Mouse (Mus musculus) intestine, postnatal 0 days (tissue): ENCODE data around the gene Tbc1d19. TPM values are rescaled to one million over a fixed set of nuclear protein-coding genes. Genes with fewer than 3 reads are reported as not detected.

Experiments used
- ATAC-seq: fragments of 200-750 bp; cut with Nextera tagmentation; 2 replicates; pipeline ENCODE4 v1.8.0; 2017; ENCODE audit warnings: mild to moderate bottlenecking, moderate TSS enrichment, moderate library complexity
- H3K27ac ChIP-seq: fragments of 300-500 bp; sonication (generic); 2 replicates; pipeline ENCODE4 v1.5.1; 2014; ENCODE audit warnings: mild to moderate bottlenecking, low read depth, low read length, moderate library complexity
- H3K27me3 ChIP-seq: fragments of 300-500 bp; sonication (generic); replicated peaks from 2 replicates; pipeline ENCODE4 v1.6.1; 2014; ENCODE audit warnings: low read length, mixed read lengths; ENCODE audit not compliant: control insufficient read depth, insufficient read depth
- H3K36me3 ChIP-seq: fragments of 300-500 bp; sonication (generic); 2 replicates; pipeline ENCODE4 v1.6.1; 2014; ENCODE audit warnings: mild to moderate bottlenecking, moderate library complexity; ENCODE audit not compliant: control insufficient read depth, insufficient read depth
- H3K4me1 ChIP-seq: fragments of 300-500 bp; sonication (generic); replicated peaks from 2 replicates; pipeline ENCODE4 v1.6.1; 2014; ENCODE audit warnings: antibody characterized with exemption, low read length, mixed read lengths; ENCODE audit not compliant: control insufficient read depth, insufficient read depth
- H3K4me2 ChIP-seq: fragments of 300-500 bp; sonication (generic); replicated peaks from 2 replicates; pipeline ENCODE4 v1.6.1; 2014; ENCODE audit warnings: low read depth, mild to moderate bottlenecking, moderate library complexity
- H3K4me3 ChIP-seq: fragments of 300-500 bp; sonication (generic); 2 replicates; pipeline ENCODE4 v1.5.1; 2014; ENCODE audit warnings: low read depth, low read length
- H3K9ac ChIP-seq: fragments of 300-500 bp; sonication (generic); 2 replicates; pipeline ENCODE4 v1.6.1; 2014; ENCODE audit warnings: mild to moderate bottlenecking, low read depth, low read length
- H3K9me3 ChIP-seq: fragments of 300-500 bp; sonication (generic); 2 replicates; pipeline ENCODE4 v1.6.1; 2016; ENCODE audit warnings: mixed run types; ENCODE audit not compliant: control insufficient read depth
- CTCF ChIP-seq: sonication (generic); IDR thresholded peaks from 2 replicates; pipeline ENCODE4 v1.5.1; 2016; ENCODE audit warnings: low read depth, mild to moderate bottlenecking, control low read depth, antibody characterized with exemption, moderate library complexity
- WGBS: fragments of 180-500 bp; shearing (Covaris S2); extraction: QIAGEN DNeasy Blood & Tissue Kit; methylation state at CpG from one replicate; pipeline ENCODE4 v1.1.7; 2014; 5-methylcytosine and 5-hydroxymethylcytosine counted together
- polyA plus RNA-seq: library from polyadenylated mRNA; unstranded; fragments of >200 nt; fragmentation: Nextera tagmentation; extraction: Ambion mirVana; gene quantifications from 2 replicates; pipeline ENCODE4 v1.2.1, GENCODE M21; 2015

Gene Tbc1d19
- polyA plus RNA-seq, 1 experiment from 2014 or later = 8.3 TPM

- ATAC-seq = no peak
- Histone ChIP-seq H3K4me1 (no peaks in the 10 kb centered on the region), H3K9ac (no peak overlapping the region), H3K36me3 (no peaks in the 10 kb centered on the region), H3K4me2 (no peak overlapping the region), H3K27ac (no peak overlapping the region), H3K9me3 (no peaks in the 10 kb centered on the region), H3K27me3 (no peaks in the 10 kb centered on the region), H3K4me3 (no peak overlapping the region)
- WGBS = 43% methylated on average over 11 of the region's 11 CpGs
- TF ChIP-seq CTCF = no peak
Observed at GRCm38 (mm10) chr5:53941322-53942024, 132.1 kb downstream of the Tbc1d19 start.

GRCm38 (mm10) chr5:53942332-53942731 lies 132.9 kb downstream of the Tbc1d19 start:
- Histone ChIP-seq H3K36me3 (no peaks in the 10 kb centered on the region), H3K4me2 (no peak overlapping the region), H3K9me3 (no peaks in the 10 kb centered on the region), H3K4me3 (no peak overlapping the region), H3K27me3 (no peaks in the 10 kb centered on the region), H3K9ac (no peak overlapping the region), H3K4me1 (no peaks in the 10 kb centered on the region; the same call in 1 of the 2 replicates), H3K27ac (no peak overlapping the region)
- no peak for TF ChIP-seq CTCF
- 69% methylated on average over 4 of the region's 4 CpGs for WGBS
- ATAC-seq = no peak

GRCm38 (mm10) chr5:53943321-53943857 lies 134.0 kb downstream of the Tbc1d19 start:
- H3K27me3 ChIP-seq = no peaks in the 10 kb centered on the region

GRCm38 (mm10) chr5:53946747-53947146 lies 137.3 kb downstream of the Tbc1d19 start:
- Histone ChIP-seq H3K27me3 (no peaks in the 10 kb centered on the region), H3K27ac (no peak overlapping the region), H3K9me3 (no peaks in the 10 kb centered on the region), H3K4me2 (no peak overlapping the region), H3K4me1 (peaks cover 2% of the 10 kb centered on the region; the same call in 1 of the 2 replicates), H3K9ac (no peak overlapping the region), H3K36me3 (no peaks in the 10 kb centered on the region), H3K4me3 (no peak overlapping the region)
- no peak for ATAC-seq
- WGBS = 95% methylated on average over 8 of the region's 8 CpGs
- TF ChIP-seq CTCF = no peak

More at GRCm38 (mm10) chr5:53943321-53943857, 134.0 kb downstream of the Tbc1d19 start:
- ATAC-seq = no peak
- no peak for TF ChIP-seq CTCF
- Histone ChIP-seq H3K4me1 (no peaks in the 10 kb centered on the region; the same call in 1 of the 2 replicates), H3K9me3 (no peaks in the 10 kb centered on the region), H3K4me3 (no peak overlapping the region), H3K36me3 (no peaks in the 10 kb centered on the region), H3K27ac (no peak overlapping the region), H3K9ac (no peak overlapping the region), H3K4me2 (no peak overlapping the region)
- WGBS = 79% methylated on average over 11 of the region's 11 CpGs

GRCm38 (mm10) chr5:53947549-53948183 lies 138.3 kb downstream of the Tbc1d19 start:
- WGBS = 45% methylated on average over 9 of the region's 9 CpGs
- no peak overlapping the region for H3K4me3 ChIP-seq
- no peaks in the 10 kb centered on the region for H3K27me3 ChIP-seq
- no peak for TF ChIP-seq CTCF
- H3K9me3 ChIP-seq = no peaks in the 10 kb centered on the region
- peaks cover 2% of the 10 kb centered on the region; the same call in 1 of the 2 replicates for H3K4me1 ChIP-seq
- H3K9ac ChIP-seq = no peak overlapping the region
- no peak overlapping the region for H3K4me2 ChIP-seq
- ATAC-seq = no peak
- H3K27ac ChIP-seq = no peak overlapping the region
- H3K36me3 ChIP-seq = no peaks in the 10 kb centered on the region

- Histone ChIP-seq H3K9ac (no peak overlapping the region), H3K27ac (peak overlapping the region; percentile 31; the same call in 1 of the 2 replicates), H3K4me2 (no peak overlapping the region), H3K27me3 (no peaks in the 10 kb centered on the region), H3K4me1 (peaks cover 2% of the 10 kb centered on the region; the same call in 1 of the 2 replicates), H3K4me3 (no peak overlapping the region), H3K9me3 (no peaks in the 10 kb centered on the region), H3K36me3 (no peaks in the 10 kb centered on the region)
- no peak for ATAC-seq
- TF ChIP-seq CTCF = no peak
- WGBS = 70% methylated on average over 8 of the region's 8 CpGs
Observed at GRCm38 (mm10) chr5:53948606-53949266, 139.3 kb downstream of the Tbc1d19 start.
